Mouse (Mus musculus) lung, embryonic 14.5 days (tissue): ENCODE data around the gene 4930563M21Rik. TPM values are rescaled to one million over a fixed set of nuclear protein-coding genes. Genes with fewer than 3 reads are reported as not detected.
A peak's percentile ranks its signal among the peaks of the same experiment; 100 is the strongest.
"Not testable (repeated sequence)": the region's sequence is repeated elsewhere in the genome, so short reads cannot be mapped to it uniquely, and the experiment has no call there.

Experiments
- ATAC-seq: fragments of 200-750 bp; cut with Nextera tagmentation; 2 replicates; pipeline ENCODE4 v1.8.0; 2017; ENCODE audit warnings: mild to moderate bottlenecking, moderate TSS enrichment, moderate library complexity; ENCODE audit not compliant: insufficient read depth
- DNase-seq: peaks from one replicate; pipeline ENCODE4 v3.0.0-alpha.2; 2015
- H3K27ac ChIP-seq: fragments of 300-500 bp; sonication (generic); 2 replicates; pipeline ENCODE4 v1.5.1; 2014; ENCODE audit warnings: low read depth, mild to moderate bottlenecking, moderate library complexity
- H3K27me3 ChIP-seq: fragments of 300-500 bp; sonication (generic); 2 replicates; pipeline ENCODE4 v1.6.1; 2014; ENCODE audit warnings: low read length, control low read depth; ENCODE audit not compliant: insufficient read depth
- H3K36me3 ChIP-seq: fragments of 300-500 bp; sonication (generic); 2 replicates; pipeline ENCODE4 v1.6.1; 2014; ENCODE audit warnings: control low read depth; ENCODE audit not compliant: insufficient read depth
- H3K4me1 ChIP-seq: fragments of 300-500 bp; sonication (generic); 2 replicates; pipeline ENCODE4 v1.6.1; 2014; ENCODE audit warnings: antibody characterized with exemption, control low read depth; ENCODE audit not compliant: insufficient read depth
- H3K4me2 ChIP-seq: fragments of 300-500 bp; sonication (generic); 2 replicates; pipeline ENCODE4 v1.6.1; 2014; ENCODE audit warnings: mild to moderate bottlenecking
- H3K4me3 ChIP-seq: fragments of 300-500 bp; sonication (generic); 2 replicates; pipeline ENCODE4 v1.5.1; 2014; ENCODE audit warnings: low read depth, low read length
- H3K9ac ChIP-seq: fragments of 300-500 bp; sonication (generic); 2 replicates; pipeline ENCODE4 v1.6.1; 2014
- H3K9me3 ChIP-seq: fragments of 300-500 bp; sonication (generic); 2 replicates; pipeline ENCODE4 v1.6.1; 2016; ENCODE audit warnings: low read depth, low read length, control low read depth
- CTCF ChIP-seq: IDR thresholded peaks from 2 replicates; pipeline ENCODE4 v1.5.1; 2016; ENCODE audit warnings: antibody characterized with exemption, low read depth
- WGBS: fragments of 180-500 bp; shearing (Covaris S2); extraction: QIAGEN DNeasy Blood & Tissue Kit; methylation state at CpG from one replicate; pipeline ENCODE4 v1.1.7; 2014; 5-methylcytosine and 5-hydroxymethylcytosine counted together
- polyA plus RNA-seq: library from polyadenylated mRNA; unstranded; fragments of >200 nt; fragmentation: Nextera tagmentation; extraction: Ambion mirVana; gene quantifications from 2 replicates; pipeline ENCODE4 v1.2.1, GENCODE M21; 2014

The 4930563M21Rik gene
- polyA plus RNA-seq, 1 experiment from 2014 or later, result not detected

- DNase-seq (peak; percentile 20), ATAC-seq (no peak)
- no peak overlapping the region for H3K27ac ChIP-seq
- H3K36me3 ChIP-seq, result no peaks in the 10 kb centered on the region
- H3K9me3 ChIP-seq, result no peaks in the 10 kb centered on the region
- peak; percentile 24; the same call in 1 of the 2 replicates for TF ChIP-seq CTCF
- no peak overlapping the region for H3K4me3 ChIP-seq
- H3K9ac ChIP-seq, result no peak overlapping the region
- H3K4me2 ChIP-seq, result no peak overlapping the region
- H3K4me1 ChIP-seq, result no peaks in the 10 kb centered on the region
- no peaks in the 10 kb centered on the region for H3K27me3 ChIP-seq
- WGBS, result 51% methylated on average over 2 of the region's 2 CpGs
Measured at GRCm38 (mm10) chr9:56024772-56025171, 14.4 kb upstream of the 4930563M21Rik start.

- ATAC-seq, H3K36me3 ChIP-seq, H3K4me2 ChIP-seq, H3K4me3 ChIP-seq, H3K4me1 ChIP-seq, DNase-seq, H3K9me3 ChIP-seq, H3K27me3 ChIP-seq, H3K27ac ChIP-seq, H3K9ac ChIP-seq: not testable (repeated sequence)
- no CpG with 5 or more reads among the region's 2 CpGs for WGBS
Measured at GRCm38 (mm10) chr9:56004679-56005078, 5.7 kb downstream of the 4930563M21Rik start.

GRCm38 (mm10) chr9:55946819-55947218, 63.5 kb downstream of the 4930563M21Rik start:
- H3K36me3 ChIP-seq, result no peaks in the 10 kb centered on the region
- H3K27me3 ChIP-seq, result no peaks in the 10 kb centered on the region
- ATAC-seq, result no peak
- no peaks in the 10 kb centered on the region for H3K4me1 ChIP-seq
- DNase-seq, result peak; percentile 51
- H3K9me3 ChIP-seq, result no peaks in the 10 kb centered on the region
- TF ChIP-seq CTCF, result peak; percentile 42
- no peak overlapping the region for H3K4me3 ChIP-seq
- H3K4me2 ChIP-seq, result no peak overlapping the region
- H3K9ac ChIP-seq, result no peak overlapping the region
- no peak overlapping the region for H3K27ac ChIP-seq
- WGBS, result 26% methylated on average over 1 of the region's 1 CpGs

- no peak overlapping the region for H3K9ac ChIP-seq
- no peak overlapping the region for H3K4me2 ChIP-seq
- DNase-seq (no peak), ATAC-seq (no peak)
- H3K9me3 ChIP-seq, result no peaks in the 10 kb centered on the region
- H3K4me1 ChIP-seq, result no peaks in the 10 kb centered on the region; the same call in 1 of the 2 replicates
- H3K36me3 ChIP-seq, result no peaks in the 10 kb centered on the region
- TF ChIP-seq CTCF, result no peak
- H3K27ac ChIP-seq, result no peak overlapping the region
- H3K4me3 ChIP-seq, result no peak overlapping the region
- no peaks in the 10 kb centered on the region for H3K27me3 ChIP-seq
Measured at GRCm38 (mm10) chr9:55941356-55941755, 69.0 kb downstream of the 4930563M21Rik start.

DNA sequence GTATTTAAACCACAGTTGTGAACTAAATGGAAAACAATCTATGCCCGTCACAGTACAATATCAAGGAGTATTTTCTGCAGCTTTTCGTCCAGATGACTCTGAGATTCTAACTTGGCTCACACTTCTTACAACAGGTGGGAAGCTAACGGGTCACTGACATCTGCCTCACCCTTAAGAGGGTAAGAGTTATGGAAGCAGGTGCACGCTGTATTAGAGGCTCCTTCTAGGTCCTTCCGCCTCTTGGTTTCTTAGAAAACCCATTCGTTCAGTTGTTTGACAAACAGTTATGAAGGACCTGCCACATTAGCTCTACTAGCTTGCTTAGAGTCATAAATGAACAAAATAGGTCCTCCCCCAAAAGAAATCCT, 71.7 kb downstream of the 4930563M21Rik start:
- no peak for TF ChIP-seq CTCF
- WGBS, result 36% methylated on average over 6 of the region's 6 CpGs
- H3K27ac ChIP-seq, result no peak overlapping the region
- no peaks in the 10 kb centered on the region for H3K9me3 ChIP-seq
- H3K4me2 ChIP-seq, result peak overlapping the region; percentile 71
- H3K4me3 ChIP-seq, result peak overlapping the region; percentile 71
- H3K36me3 ChIP-seq, result no peaks in the 10 kb centered on the region
- H3K9ac ChIP-seq, result peak overlapping the region; percentile 76
- no peaks in the 10 kb centered on the region for H3K27me3 ChIP-seq
- H3K4me1 ChIP-seq, result no peaks in the 10 kb centered on the region; the same call in 1 of the 2 replicates
- ATAC-seq (no peak), DNase-seq (peak; percentile 6)

DNA sequence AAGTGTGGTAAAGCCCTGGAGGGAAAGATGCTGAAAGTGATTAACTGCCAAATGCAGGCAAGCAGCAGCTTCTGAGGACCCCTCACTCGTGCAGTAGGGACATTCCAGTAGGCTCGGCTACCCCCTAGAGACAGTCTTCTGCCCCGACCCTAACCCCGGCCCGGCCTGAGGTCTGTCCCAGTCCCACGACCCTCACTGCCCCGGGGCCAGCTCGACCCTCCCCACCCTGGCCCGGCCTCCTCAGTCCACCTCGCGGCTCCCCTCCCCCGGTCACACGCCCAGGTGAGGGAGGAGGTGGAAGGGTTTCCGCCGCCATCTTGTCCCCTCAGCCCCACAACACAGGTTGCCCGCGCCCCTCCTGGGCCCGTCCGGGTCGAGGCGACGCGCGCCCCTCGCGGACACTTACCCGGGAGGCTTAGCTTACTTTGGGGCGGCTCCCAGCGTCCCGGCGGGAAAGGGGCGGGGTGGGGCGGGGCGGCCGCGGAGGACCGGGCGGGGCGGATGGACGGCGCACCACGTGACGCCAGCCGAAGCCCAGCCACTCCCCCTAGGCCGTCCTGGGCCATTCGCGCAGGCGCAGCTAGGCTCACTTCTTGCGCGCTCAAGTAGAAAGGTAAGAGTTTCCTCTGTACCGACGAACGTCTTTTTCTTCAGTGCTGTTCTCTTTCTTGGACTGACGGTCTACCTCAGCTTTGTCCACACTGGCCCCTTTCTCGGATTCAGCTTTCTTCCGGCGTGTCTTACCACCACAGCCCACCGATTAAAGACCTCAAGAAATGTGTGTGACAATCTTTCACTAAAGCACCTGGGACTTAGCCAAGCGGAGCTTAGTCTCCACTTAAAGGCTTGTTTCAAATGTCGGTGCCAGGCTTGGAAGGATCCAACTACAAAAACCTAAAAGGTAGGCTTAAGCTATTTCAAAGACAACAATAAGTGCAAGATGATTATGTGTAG, 72.4 kb downstream of the 4930563M21Rik start, which contains the start of gene Scaper:
TSS of gene Scaper (minus strand) at position 456 of the 954 bp plus-strand sequence.
- WGBS, result under 1% methylated on average over 49 of the region's 60 CpGs
- Histone ChIP-seq H3K4me1 (no peaks in the 10 kb centered on the region; the same call in 1 of the 2 replicates), H3K4me3 (peak within 1 kb of the TSS; percentile 71), H3K9me3 (no peaks in the 10 kb centered on the region), H3K27ac (peak within 1 kb of the TSS; percentile 85), H3K36me3 (no peaks in the 10 kb centered on the region), H3K4me2 (peak within 1 kb of the TSS; percentile 71), H3K27me3 (no peaks in the 10 kb centered on the region), H3K9ac (peak within 1 kb of the TSS; percentile 76)
- ATAC-seq, result peak; percentile 99
- peak; percentile 56 for TF ChIP-seq CTCF
- peak; percentile 96 for DNase-seq

DNA sequence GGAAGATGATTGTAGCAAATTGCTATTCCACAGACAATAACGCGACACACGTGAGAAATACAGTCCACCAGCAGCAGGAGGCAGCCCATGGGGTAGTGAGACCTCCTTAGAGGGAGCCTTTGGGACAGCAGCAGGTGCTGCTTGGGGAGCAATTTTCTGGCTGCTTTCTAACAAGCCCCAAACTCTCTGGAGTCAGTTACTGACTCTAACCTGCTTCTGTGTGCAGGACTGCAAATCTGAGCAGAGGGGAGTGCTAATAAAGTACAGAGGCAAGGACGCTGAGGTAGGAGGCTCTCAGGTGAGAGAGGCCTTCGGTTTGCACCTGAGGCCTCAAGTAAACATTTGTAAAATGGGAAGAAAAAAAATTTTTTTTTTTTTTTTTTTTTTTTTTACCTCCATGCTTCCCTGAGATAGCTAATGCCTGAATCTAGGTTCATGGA, 73.1 kb downstream of the 4930563M21Rik start:
- no peaks in the 10 kb centered on the region for H3K9me3 ChIP-seq
- 0 out of 2 replicates have a peak, but pooled peaks have one; percentile 7 for TF ChIP-seq CTCF
- no peaks in the 10 kb centered on the region for H3K27me3 ChIP-seq
- peak; percentile 22 for DNase-seq
- peak overlapping the region; percentile 76 for H3K9ac ChIP-seq
- WGBS, result 41% methylated on average over 5 of the region's 5 CpGs
- no peaks in the 10 kb centered on the region for H3K36me3 ChIP-seq
- peak overlapping the region; percentile 85 for H3K27ac ChIP-seq
- H3K4me3 ChIP-seq, result peak overlapping the region; percentile 71
- H3K4me1 ChIP-seq, result no peaks in the 10 kb centered on the region; the same call in 1 of the 2 replicates
- no peak for ATAC-seq
- peak overlapping the region; percentile 71 for H3K4me2 ChIP-seq
